Comparison of ENCODE assay signal across 12 mouse cellular contexts in the genomic region with DNA sequence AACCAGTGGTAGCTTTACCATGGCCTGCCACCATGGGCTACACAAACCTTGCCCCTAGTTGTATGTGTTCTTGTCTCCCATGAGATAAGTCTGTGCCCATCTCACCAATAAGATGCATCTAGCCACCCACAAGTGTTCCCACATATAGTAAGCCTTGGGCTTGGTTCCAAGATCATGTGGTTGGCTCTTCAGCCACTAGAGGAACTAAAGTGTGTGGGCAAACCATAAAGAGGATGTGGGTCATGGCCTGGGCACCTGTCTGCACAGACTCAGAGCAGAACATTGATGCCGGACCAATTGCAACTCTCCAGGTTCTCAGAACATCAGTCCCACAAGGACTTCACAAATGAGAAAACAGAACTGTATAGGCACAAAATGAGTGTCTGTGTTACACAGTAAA.
DNase-seq lines count a peak whose midpoint lies in the region; ATAC-seq lines count a peak whose summit lies in the region.
"Had no signal": no experiment of that assay in that cellular context is flagged by ENCODE, and none has a peak within 500 bp of the region (broad histone marks: within the 10 kb centered on the region; RNA-seq: fewer than 3 reads in every experiment).

No protein-coding gene starts in this region.

- ATAC-seq in forebrain, embryonic 13.5 days, result no peak

- no peak overlapping the region for H3K27ac ChIP-seq in forebrain, embryonic 13.5 days
- H3K27ac ChIP-seq: heart, embryonic 10.5 days; hindbrain, embryonic 14.5 days had no signal

- H3K9me3 ChIP-seq in forebrain, embryonic 13.5 days (replicated peaks), result no peaks in the 10 kb centered on the region
- H3K9me3 ChIP-seq: heart, embryonic 10.5 days had no signal

- no peaks in the 10 kb centered on the region for H3K36me3 ChIP-seq in forebrain, embryonic 13.5 days (ENCODE audit: poor library complexity, severe bottlenecking)
- H3K36me3 ChIP-seq: heart, embryonic 10.5 days had no signal

- peak; percentile 90 for DNase-seq in heart, adult 11 months
- no peak for DNase-seq in heart, postnatal 25 days (ENCODE audit: low spot score)
- DNase-seq in thymus, postnatal 0 days (ENCODE audit: low spot score), result peak; percentile 18
- no peak for DNase-seq in thymus, postnatal 36 days
- peak; percentile 77 for DNase-seq in lung, postnatal 36 days
- DNase-seq in urinary bladder, postnatal 10 days (ENCODE audit: low spot score), result no peak
- DNase-seq in Muller cell, postnatal 12 days (ENCODE audit: inconsistent ontology term), result no peak
- DNase-seq: cerebellum, adult 11 months; thymus, postnatal 25 days had no signal

- H3K4me2 ChIP-seq in forebrain, embryonic 13.5 days, result no peak overlapping the region
- H3K4me2 ChIP-seq: hindbrain, embryonic 14.5 days had no signal

- no peaks in the 10 kb centered on the region for H3K4me1 ChIP-seq in forebrain, embryonic 13.5 days

- intact Hi-C loops in heart, postnatal 25 days (cut with DNase I), result no loop called here

- H3K9ac ChIP-seq in forebrain, embryonic 13.5 days, result no peak overlapping the region
- H3K9ac ChIP-seq: hindbrain, embryonic 14.5 days had no signal

- H3K27me3 ChIP-seq in forebrain, embryonic 13.5 days, result no peaks in the 10 kb centered on the region

- no peak overlapping the region for H3K4me3 ChIP-seq in forebrain, embryonic 13.5 days
- H3K4me3 ChIP-seq: heart, embryonic 10.5 days had no signal

- 95% methylated on average over 1 of the region's 1 CpGs for WGBS in forebrain, embryonic 13.5 days

Comparison
In these comparisons a context has a peak if more than half of its experiments do, and no peak if none do; other contexts are left out.
1. DNase-seq: peak in heart, adult 11 months (single experiment), thymus, postnatal 0 days (single experiment) and lung, postnatal 36 days (single experiment); none in heart, postnatal 25 days (single experiment), thymus, postnatal 36 days (0 of 2), urinary bladder, postnatal 10 days (single experiment) and Muller cell, postnatal 12 days (single experiment).